In genomic region chrX:48138539-48139275, GRCm38 (mm10) we compare ENCODE assay signal across 9 mouse cellular contexts. TPM values are rescaled to one million over a fixed set of nuclear protein-coding genes. Genes with fewer than 3 reads are reported as not detected.
A peak's percentile ranks its signal among the peaks of the same experiment; 100 is the strongest.
DNase-seq lines count a peak whose midpoint lies in the region; ATAC-seq lines count a peak whose summit lies in the region.
"Had no signal": no experiment of that assay in that cellular context is flagged by ENCODE, and none has a peak within 500 bp of the region (broad histone marks: within the 10 kb centered on the region; RNA-seq: fewer than 3 reads in every experiment).

No protein-coding gene starts in this region.

- no peaks in the 10 kb centered on the region for H3K36me3 ChIP-seq in limb, embryonic 10.5 days

- H3K9me3 ChIP-seq in limb, embryonic 10.5 days (replicated peaks), result no peaks in the 10 kb centered on the region

- WGBS in limb, embryonic 10.5 days, result 42% methylated on average over 7 of the region's 7 CpGs

- H3K4me3 ChIP-seq in limb, embryonic 10.5 days, result no peak overlapping the region
- H3K4me3 ChIP-seq: erythroblast, embryonic 14.5 days had no signal

- H3K27ac ChIP-seq in limb, embryonic 10.5 days, result peak overlapping the region; percentile 30

- peaks cover 6% of the 10 kb centered on the region; the same call in 1 of the 2 replicates for H3K27me3 ChIP-seq in limb, embryonic 10.5 days (ENCODE audit: low read depth, poor library complexity, severe bottlenecking)

- peaks cover 24% of the 10 kb centered on the region for H3K4me1 ChIP-seq in limb, embryonic 10.5 days

- peak; percentile 31 for DNase-seq in lung, postnatal 36 days
- no peak for DNase-seq in lung, postnatal 14 days
- peak; percentile 28 for DNase-seq in c-Kit-negative CD71-positive TER-119-positive erythroid progenitor cells, embryonic 14.5 days (ENCODE audit: low read depth, low spot score)
- DNase-seq in limb, embryonic 10.5 days (ENCODE audit: low spot score), result no peak
- DNase-seq in cerebellum, postnatal 10 days, result no peak
- DNase-seq in adrenal gland, postnatal 4 days (ENCODE audit: low spot score in 2 of 2), result no peak
- DNase-seq in left cerebral cortex, adult 9 months (ENCODE audit: low spot score in 2 of 2), result no peak

- peak; percentile 50 for ATAC-seq in neutrophil, adult 5-6 weeks (ENCODE audit: extremely low read depth, insufficient number of reproducible peaks, low FRiP score, poor library complexity, severe bottlenecking)

RNA-seq across cellular contexts. Expression of gene Sash3, which starts 7.5 kb away (rescaled TPM):
- polyA plus RNA-seq in limb, embryonic 10.5 days (2016; fragmentation: Nextera tagmentation; extraction: Ambion mirVana), result 0.75 and 0.87 TPM in 2 replicates
- 217 and 224 TPM in 2 replicates for total RNA-seq in neutrophil, adult 5-6 weeks (2017)
- 1 to 10 TPM; 1.8 to 2.6 TPM for total RNA-seq in adrenal gland, postnatal 4 days (2021)

RNA-seq across cellular contexts. Expression of gene Xpnpep2, which starts 30.2 kb away (rescaled TPM):
- 0.43 and 2.6 TPM in 2 replicates for polyA plus RNA-seq in limb, embryonic 10.5 days (2016; fragmentation: Nextera tagmentation; extraction: Ambion mirVana)
- total RNA-seq in neutrophil, adult 5-6 weeks (2017), result 0.12 and 0.25 TPM in 2 replicates
- total RNA-seq in adrenal gland, postnatal 4 days (2021), result 1 to 10 TPM; 1.5 to 7.1 TPM
- polyA plus RNA-seq: erythroblast, embryonic 14.5 days had no signal

Comparison
In these comparisons a context has a peak if more than half of its experiments do, and no peak if none do; other contexts are left out.
1. DNase-seq: peak in lung, postnatal 36 days (single experiment) and c-Kit-negative CD71-positive TER-119-positive erythroid progenitor cells, embryonic 14.5 days (single experiment); none in lung, postnatal 14 days (single experiment), limb, embryonic 10.5 days (single experiment), cerebellum, postnatal 10 days (0 of 2), adrenal gland, postnatal 4 days (0 of 2) and left cerebral cortex, adult 9 months (0 of 2).
2. RNA of gene Sash3, which starts 7.5 kb away (total RNA-seq): 217 to 224 TPM in neutrophil, adult 5-6 weeks; 1.8 to 2.6 TPM in adrenal gland, postnatal 4 days; every median in the first group is over 10 times any median in the second.